Mouse (Mus musculus) left cerebral cortex, adult 2 months (tissue): ENCODE data around the gene Zfp599. TPM values are rescaled to one million over a fixed set of nuclear protein-coding genes. Genes with fewer than 3 reads are reported as not detected.
"Not testable (repeated sequence)": the region's sequence is repeated elsewhere in the genome, so short reads cannot be mapped to it uniquely, and the experiment has no call there.

Source experiments
- DNase-seq, 2 experiments: peaks; one replicate each; pipeline ENCODE4 v3.0.0; 2021 to 2022; ENCODE audit warnings: low spot score in 2 of 2, mixed read lengths in 1 of 2; ENCODE audit errors: extremely low spot score in 1 of 2
- H3K27ac ChIP-seq: fragments of 200-600 bp; 2 replicates; pipeline ENCODE4 v1.8.1; 2022
- H3K4me3 ChIP-seq: fragments of 200-600 bp; 2 replicates; pipeline ENCODE4 v1.8.1; 2022
- CTCF ChIP-seq: fragments of 200-600 bp; IDR thresholded peaks from 2 replicates; pipeline ENCODE4 v1.8.1; 2022; ENCODE audit warnings: antibody characterized with exemption, mild to moderate bottlenecking, moderate library complexity
- intact Hi-C: fragments of 180-260 bp; cut with DNase I; formaldehyde crosslinking; loops from one replicate; pipeline ENCODE4 v1.15.1; 2025
- long read RNA-seq, 2 experiments: library from polyadenylated mRNA; stranded (forward); transcript quantifications; one replicate each; pipeline ENCODE4 v2.0.0; 2021; ENCODE audit warnings: borderline mapping rate in 2 of 2
- total RNA-seq, 2 experiments: library from RNA; stranded (reverse); gene quantifications; 2 replicates each; pipeline ENCODE4 v1.2.3; 2021

Zfp599 gene
- 1 to 10 TPM; 3.7 to 4.5 TPM for total RNA-seq
- long read RNA-seq, experiment 1, transcript Zfp599-201 (5 exons, 3,574 nt) = major isoform, 5 of 7 reads
- long read RNA-seq, experiment 1, partial matches to known transcripts = 0 of 7 reads
- long read RNA-seq, experiment 1, other reads (novel, unspliced or antisense) = 2 of 7 reads
- long read RNA-seq, experiment 2 = 0 reads

DNA sequence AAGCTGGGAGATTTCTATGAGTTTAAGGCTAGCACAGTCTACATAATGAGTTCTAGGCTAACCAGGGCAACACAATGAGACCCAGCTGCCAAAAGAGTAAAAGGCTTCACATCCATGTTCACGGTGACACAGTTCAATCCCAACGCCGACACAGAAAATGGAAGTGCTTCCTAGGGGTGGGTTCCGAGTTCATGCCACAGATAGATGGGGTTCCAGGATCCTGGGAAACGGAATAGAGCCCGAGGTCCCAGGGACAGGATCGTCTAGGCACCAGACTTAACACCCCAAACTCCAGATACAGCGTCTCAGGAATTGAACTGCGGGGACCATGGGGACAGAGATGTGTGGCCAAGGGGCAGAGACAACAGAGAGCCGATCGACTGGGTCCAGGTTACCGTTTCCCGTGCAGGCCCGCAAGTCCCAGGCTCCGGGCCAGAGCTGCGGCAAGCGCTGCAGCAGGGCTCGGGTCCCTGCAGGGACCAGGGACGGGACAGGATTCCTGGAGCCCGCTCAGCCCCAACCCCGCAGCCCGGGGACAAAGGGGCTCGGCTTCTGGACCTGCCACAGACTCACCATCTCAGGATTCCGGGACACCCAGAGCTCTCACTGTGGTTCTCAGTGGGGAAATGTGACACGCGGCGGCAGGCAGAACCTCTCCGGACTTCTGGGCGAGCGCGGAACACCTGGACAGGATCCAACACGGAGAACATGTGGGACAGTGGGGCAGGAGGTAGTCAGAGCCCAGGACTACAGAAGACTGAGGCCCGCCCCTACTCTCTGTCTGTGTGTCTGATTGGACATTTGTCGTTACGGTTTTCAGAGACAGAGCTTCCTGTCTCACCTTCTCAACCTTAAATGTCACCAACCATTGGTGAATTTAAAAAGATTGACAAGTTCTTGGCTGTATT lies at the start of gene Zfp599:
TSS of gene Zfp599 (minus strand) at position 712 of the 908 bp plus-strand sequence.
- DNase-seq = peak; percentile 60 to 68
- peak within 1 kb of the TSS; percentile 50; the same call in 1 of the 2 replicates for H3K27ac ChIP-seq
- no peak for TF ChIP-seq CTCF
- H3K4me3 ChIP-seq = peak within 1 kb of the TSS; percentile 62
- intact Hi-C loops = no loop called here

GRCm38 (mm10) chr9:22307920-22308262 lies 48.2 kb upstream of the Zfp599 start:
- intact Hi-C loops = loop anchor here (2.0 kb wide), 1 partner anchor 101 kb away; no protein-coding TSS in a partner anchor
- peak overlapping the region; percentile 87 for H3K4me3 ChIP-seq
- not testable (repeated sequence) for DNase-seq
- H3K27ac ChIP-seq = peak overlapping the region; percentile 89

DNA sequence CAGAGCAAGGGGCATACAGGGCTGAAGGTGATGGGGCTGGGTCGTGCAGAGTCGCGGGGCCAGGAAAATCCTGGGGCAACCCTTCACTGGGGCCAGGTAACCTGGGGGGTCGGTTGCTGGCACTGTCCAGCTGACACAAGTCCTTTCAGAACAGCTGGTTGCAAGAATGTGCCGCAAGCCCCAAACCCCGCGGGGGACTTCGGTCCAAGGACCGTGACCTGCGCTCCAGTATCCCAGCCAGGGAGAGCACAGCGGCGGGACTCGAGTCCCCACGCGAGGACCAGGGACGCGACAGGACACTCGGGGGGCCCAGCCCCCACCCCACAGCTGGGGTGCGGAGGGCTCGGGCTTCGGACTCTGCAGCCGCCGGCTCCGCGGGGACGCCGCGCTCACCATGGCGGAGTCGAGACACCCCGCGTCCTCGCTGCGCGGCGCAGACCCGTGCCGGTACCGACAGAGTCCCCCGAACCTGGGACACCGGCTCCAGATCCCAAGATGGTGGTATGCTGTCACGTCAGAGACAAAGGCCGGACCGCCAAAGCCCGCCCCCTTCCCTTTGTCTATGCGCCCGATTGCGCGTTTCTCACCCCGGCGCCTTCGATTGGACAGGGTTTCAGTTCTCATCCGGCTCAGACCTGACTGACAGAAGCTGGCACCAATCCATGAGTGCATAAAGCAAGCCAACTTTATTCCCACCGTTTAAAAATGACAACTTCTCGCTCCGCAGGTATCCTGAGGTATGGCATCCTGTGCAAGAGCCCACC lies 47.6 kb upstream of the Zfp599 start, which contains the start of gene Zfp810:
TSS of gene Zfp810 (minus strand) at position 493 of the 764 bp plus-strand sequence.
- intact Hi-C loops = loop anchor here (2.0 kb wide), 1 partner anchor 101 kb away; no protein-coding TSS in a partner anchor
- Histone ChIP-seq H3K4me3 (peak within 1 kb of the TSS; percentile 87), H3K27ac (peak within 1 kb of the TSS; percentile 89)
- peak; percentile 90 to 93 for DNase-seq
- TF ChIP-seq CTCF = no peak; the same call in 1 of the 2 replicates

DNA sequence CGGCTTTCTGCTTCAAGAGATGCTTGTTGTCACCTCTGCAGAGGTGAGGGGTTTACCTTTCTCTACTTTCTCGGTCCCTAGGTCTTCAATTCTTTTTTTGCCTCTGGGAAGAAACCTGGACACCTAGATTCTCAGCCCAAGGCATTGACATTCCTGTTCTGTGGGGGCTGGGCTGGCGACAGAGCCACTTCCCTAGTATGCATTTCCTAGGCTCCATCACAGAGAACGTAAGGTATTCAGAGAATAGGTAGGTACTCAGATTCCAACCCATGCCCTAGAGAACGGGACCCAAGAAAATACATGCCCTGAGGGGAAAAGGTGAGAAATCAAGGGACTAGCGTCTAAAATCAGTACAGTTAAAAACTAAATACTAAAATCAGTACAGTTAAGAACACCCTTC lies 47.0 kb upstream of the Zfp599 start:
- intact Hi-C loops = loop anchor here (2.0 kb wide), 1 partner anchor 102 kb away; no protein-coding TSS in a partner anchor
- no peak for TF ChIP-seq CTCF
- Histone ChIP-seq H3K27ac (peak overlapping the region; percentile 89), H3K4me3 (peak overlapping the region; percentile 87)
- no peak for DNase-seq

GRCm38 (mm10) chr9:22302199-22302598 lies 42.5 kb upstream of the Zfp599 start:
- no peak for TF ChIP-seq CTCF
- no peak overlapping the region for H3K4me3 ChIP-seq
- no peak for DNase-seq
- intact Hi-C loops = no loop called here
- no peak overlapping the region for H3K27ac ChIP-seq

- DNase-seq = no peak
- Histone ChIP-seq H3K4me3 (no peak overlapping the region), H3K27ac (no peak overlapping the region)
- no peak for TF ChIP-seq CTCF
- intact Hi-C loops = no loop called here
These were observed 19.0 kb upstream of the Zfp599 start for GRCm38 (mm10) chr9:22278733-22279132.

DNA sequence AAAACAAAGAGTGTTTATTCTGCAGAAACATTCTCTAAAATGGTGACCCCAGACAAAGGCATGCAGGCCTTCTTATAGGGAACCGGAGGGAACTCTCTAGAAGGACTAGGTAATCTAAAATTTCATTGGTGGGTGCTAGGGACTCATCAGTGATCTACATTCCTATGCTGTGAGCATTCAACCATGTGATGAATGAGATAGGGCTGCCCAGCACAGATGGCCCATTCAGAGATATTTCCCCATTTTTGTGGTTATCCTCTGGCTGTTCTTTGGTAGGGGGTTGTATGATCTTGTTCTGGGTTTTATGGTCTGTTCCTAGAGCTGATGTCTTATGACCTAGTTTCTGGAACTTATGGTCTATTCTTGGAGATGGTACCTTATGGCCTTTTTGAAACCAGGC lies 9.2 kb upstream of the Zfp599 start:
- intact Hi-C loops = no loop called here

DNA sequence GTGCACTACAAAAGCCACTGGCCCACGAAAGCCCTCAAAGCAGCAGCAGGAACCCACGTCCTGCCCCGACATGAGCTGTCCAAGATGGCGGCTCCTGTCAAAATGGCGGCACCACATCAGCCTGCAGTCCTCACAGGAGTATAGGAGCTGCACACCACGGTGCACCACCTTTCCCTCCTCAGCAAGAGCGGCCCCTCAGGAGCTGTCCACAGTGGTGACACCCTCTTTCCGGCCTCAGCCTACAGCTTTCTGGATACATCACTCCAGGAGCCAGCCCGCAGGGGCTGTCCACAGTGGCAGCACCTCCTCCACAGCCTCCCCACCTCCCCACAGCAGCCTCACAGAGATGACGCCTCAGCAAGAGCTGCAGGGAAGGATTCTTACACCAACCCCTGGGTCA lies 2.9 kb upstream of the Zfp599 start:
- TF ChIP-seq CTCF = no peak

More for the DNA sequence above, 9.2 kb upstream of the Zfp599 start:
- Histone ChIP-seq H3K27ac (no peak overlapping the region), H3K4me3 (no peak overlapping the region)
- DNase-seq = no peak
- no peak for TF ChIP-seq CTCF

GRCm38 (mm10) chr9:22261594-22261993 lies 1.9 kb upstream of the Zfp599 start:
- no peak for DNase-seq
- intact Hi-C loops = no loop called here
- no peak for TF ChIP-seq CTCF
- H3K27ac ChIP-seq = no peak overlapping the region
- no peak overlapping the region for H3K4me3 ChIP-seq

More for the DNA sequence above, 2.9 kb upstream of the Zfp599 start:
- DNase-seq = no peak
- H3K4me3 ChIP-seq = no peak overlapping the region
- H3K27ac ChIP-seq = no peak overlapping the region
- intact Hi-C loops = no loop called here

- Histone ChIP-seq H3K27ac (no peak overlapping the region), H3K4me3 (peak overlapping the region; percentile 62)
- TF ChIP-seq CTCF = no peak
- no peak for DNase-seq
- intact Hi-C loops = no loop called here
These were observed 362 bp upstream of the Zfp599 start for GRCm38 (mm10) chr9:22260092-22260422.

GRCm38 (mm10) chr9:22258784-22259183 lies 911 bp downstream of the Zfp599 start:
- Histone ChIP-seq H3K27ac (no peak overlapping the region), H3K4me3 (peak overlapping the region; percentile 62)
- no peak for TF ChIP-seq CTCF
- intact Hi-C loops = no loop called here
- DNase-seq = no peak

DNA sequence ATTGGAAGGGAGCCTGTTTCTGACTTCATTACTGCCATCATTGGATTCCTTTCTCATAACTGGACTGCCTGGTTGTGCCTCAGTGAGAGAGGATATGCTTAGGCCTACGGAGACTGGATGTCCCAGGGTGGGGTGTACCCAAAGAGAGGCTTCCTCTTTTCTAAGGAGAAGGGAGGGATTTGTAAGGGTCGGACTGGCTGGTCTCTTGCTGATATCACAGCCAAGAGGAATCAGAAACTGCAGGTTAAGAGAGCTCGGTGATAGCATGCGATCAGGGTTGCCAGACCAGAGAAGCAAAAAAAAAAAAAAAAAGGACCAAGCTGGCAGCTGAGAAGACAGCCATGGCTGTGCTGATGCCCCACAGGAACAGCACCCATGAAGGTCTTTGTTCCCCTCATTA lies 3.1 kb downstream of the Zfp599 start:
- H3K27ac ChIP-seq = no peak overlapping the region
- intact Hi-C loops = no loop called here
- TF ChIP-seq CTCF = no peak

More for the DNA sequence above, 3.1 kb downstream of the Zfp599 start:
- H3K4me3 ChIP-seq = no peak overlapping the region
- no peak for DNase-seq
